Mouse (Mus musculus) G1E (cell line): ENCODE results near the gene Slc7a10. TPM values are rescaled to one million over a fixed set of nuclear protein-coding genes. Genes with fewer than 3 reads are reported as not detected.

ENCODE experiments used
- ATAC-seq: 2 replicates; pipeline ENCODE4 v1.8.0; 2016; ENCODE audit warnings: mild to moderate bottlenecking; ENCODE audit not compliant: insufficient number of reproducible peaks, poor library complexity, low FRiP score, severe bottlenecking; ENCODE audit errors: extremely low read depth
- DNase-seq: peaks from one replicate; pipeline ENCODE4 v3.0.0; 2012; ENCODE audit warnings: low spot score
- H3K27me3 ChIP-seq: 2 replicates; pipeline ENCODE4 v1.6.1; 2012; ENCODE audit warnings: mild to moderate bottlenecking, low read length, inconsistent platforms; ENCODE audit not compliant: insufficient read depth
- H3K36me3 ChIP-seq: replicated peaks from 2 replicates; pipeline ENCODE3; 2012; ENCODE audit warnings: mild to moderate bottlenecking, inconsistent platforms
- H3K4me1 ChIP-seq: 2 replicates; pipeline ENCODE4 v1.6.1; 2012; ENCODE audit warnings: low read depth, low read length, inconsistent platforms, mixed read lengths; ENCODE audit not compliant: insufficient read depth
- H3K4me3 ChIP-seq: 2 replicates; pipeline ENCODE4 v1.5.1; 2012; ENCODE audit warnings: low read depth, mild to moderate bottlenecking, inconsistent platforms, low read length, moderate library complexity, mixed read lengths
- H3K9me3 ChIP-seq: replicated peaks from 2 replicates; pipeline ENCODE4 v1.6.1; 2012; ENCODE audit warnings: inconsistent platforms
- CTCF ChIP-seq: IDR thresholded peaks from 2 replicates; pipeline ENCODE4 v1.5.1; 2012; ENCODE audit warnings: low read depth, low read length, inconsistent platforms, mixed read lengths
- GATA1 ChIP-seq: IDR thresholded peaks from 2 replicates; pipeline ENCODE4 v1.6.1; 2012; ENCODE audit warnings: borderline replicate concordance, low read length, inconsistent platforms, mixed read lengths
- GATA2 ChIP-seq: IDR thresholded peaks from 2 replicates; pipeline ENCODE4 v1.6.1; 2012; ENCODE audit warnings: low read depth, low read length, inconsistent platforms, borderline replicate concordance
- POLR2AphosphoS5 ChIP-seq: IDR thresholded peaks from 2 replicates; pipeline ENCODE4 v1.6.1; 2012; ENCODE audit warnings: low read depth, low read length, inconsistent platforms; ENCODE audit not compliant: insufficient replicate concordance
- TAL1 ChIP-seq: conservative IDR thresholded peaks from 2 replicates; pipeline ENCODE4 v1.6.1; 2012; ENCODE audit warnings: low read depth, low read length, inconsistent platforms, mixed read lengths
- polyA plus RNA-seq: library from polyadenylated mRNA; stranded (reverse); fragments of >175 nt; gene quantifications from 2 replicates; pipeline ENCODE4 v1.2.3, GENCODE M21; 2012
- total RNA-seq, 2 experiments: library from RNA; stranded (forward) in 1 of 2; stranded (reverse) in 1 of 2; fragments of 200-1000 nt in 1 of 2; fragments of >200 nt in 1 of 2; fragmentation: Nextera tagmentation in 1 of 2; gene quantifications; 2 replicates each; pipeline ENCODE4 v1.2.3; 2014 to 2017

The Slc7a10 gene
- total and polyA plus RNA-seq, 3 experiments = 0.22 TPM; not detected in 2

DNA sequence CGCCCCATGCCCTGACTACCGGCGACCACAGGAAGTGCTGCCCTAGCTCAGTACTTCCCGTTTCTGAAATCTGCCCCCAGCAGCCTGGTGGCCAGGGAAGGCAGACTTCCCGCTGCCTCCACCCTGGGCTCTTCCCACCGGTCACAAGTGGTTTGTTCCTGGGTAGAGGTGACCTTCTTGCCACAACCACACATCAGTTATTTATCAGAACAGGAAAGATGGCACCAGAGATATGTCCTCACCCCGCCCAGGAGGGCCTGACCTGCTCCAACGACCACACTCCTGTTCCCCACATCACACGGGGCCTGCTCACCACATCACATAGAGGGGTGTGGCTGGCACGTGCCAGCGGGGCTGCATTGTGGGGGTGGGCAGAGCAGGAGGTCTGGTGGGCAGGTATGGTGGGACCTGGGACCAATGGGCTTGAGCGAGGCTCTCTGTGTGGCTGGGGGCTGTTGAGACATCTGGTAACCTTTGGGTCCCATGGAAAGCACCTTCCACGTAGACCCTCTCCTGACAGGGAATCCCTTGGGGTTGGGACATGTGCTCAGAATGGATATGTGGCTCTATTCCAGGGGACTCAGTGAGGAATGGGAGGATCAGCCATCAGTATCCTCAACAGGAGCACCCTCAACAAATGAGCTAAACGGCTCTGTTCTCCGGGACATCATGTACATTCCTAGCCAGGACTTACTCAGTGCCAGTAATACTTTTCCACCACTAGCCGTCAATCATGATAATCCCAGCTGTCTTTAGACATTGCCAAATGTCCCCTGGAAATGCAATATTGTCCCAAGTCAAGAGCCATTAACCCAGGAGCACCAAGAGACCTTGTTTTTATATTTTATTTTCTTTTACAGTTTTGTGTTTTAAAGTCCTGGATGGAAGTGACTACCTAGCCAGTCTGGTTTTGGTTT, 29.4 kb upstream of the Slc7a10 start:
- ATAC-seq (peak; percentile 66), DNase-seq (no peak)
- H3K4me1 ChIP-seq = peaks cover 14% of the 10 kb centered on the region
- no peaks in the 10 kb centered on the region for H3K9me3 ChIP-seq
- H3K36me3 ChIP-seq = no peaks in the 10 kb centered on the region
- TF ChIP-seq CTCF = no peak
- no peak for TF ChIP-seq GATA1
- TF ChIP-seq POLR2AphosphoS5 = no peak
- no peak for TF ChIP-seq TAL1
- TF ChIP-seq GATA2 = no peak
- no peak overlapping the region for H3K4me3 ChIP-seq
- H3K27me3 ChIP-seq = peaks cover 8% of the 10 kb centered on the region; the same call in 1 of the 2 replicates

GRCm38 (mm10) chr7:35157512-35157911, 28.7 kb upstream of the Slc7a10 start:
- TF ChIP-seq POLR2AphosphoS5 (no peak), GATA2 (no peak), CTCF (no peak), GATA1 (no peak), TAL1 (no peak)
- no peaks in the 10 kb centered on the region for H3K36me3 ChIP-seq
- no peak overlapping the region for H3K4me3 ChIP-seq
- peaks cover 14% of the 10 kb centered on the region for H3K4me1 ChIP-seq
- H3K9me3 ChIP-seq = no peaks in the 10 kb centered on the region
- H3K27me3 ChIP-seq = peaks cover 8% of the 10 kb centered on the region; the same call in 1 of the 2 replicates
- no peak for DNase-seq
- no peak for ATAC-seq

- Histone ChIP-seq H3K36me3 (no peaks in the 10 kb centered on the region), H3K27me3 (peaks cover 14% of the 10 kb centered on the region; the same call in 1 of the 2 replicates)
These were observed 23.7 kb upstream of the Slc7a10 start for GRCm38 (mm10) chr7:35162443-35162842.

DNA sequence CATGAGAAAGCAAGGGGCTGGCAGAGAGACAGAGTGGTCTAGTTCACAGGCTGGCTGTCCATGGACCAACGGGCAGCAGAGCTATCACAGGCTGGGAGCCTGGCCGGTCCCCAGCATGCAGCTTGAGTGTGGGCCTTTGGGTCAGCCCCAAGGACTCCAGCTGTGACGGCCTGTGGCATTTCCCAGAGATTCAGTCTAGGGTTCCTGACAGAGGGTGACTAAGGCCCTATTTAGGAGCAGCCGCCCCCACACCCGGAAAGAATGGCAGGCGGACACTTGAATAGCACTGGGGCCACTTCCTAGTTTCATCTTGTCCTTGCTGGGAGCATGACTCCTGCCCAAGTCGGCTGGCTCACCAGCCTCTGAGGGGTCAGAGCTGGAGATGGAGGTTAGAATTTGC, 22.6 kb upstream of the Slc7a10 start:
- DNase-seq (no peak), ATAC-seq (no peak)
- Histone ChIP-seq H3K4me1 (no peaks in the 10 kb centered on the region), H3K4me3 (no peak overlapping the region), H3K36me3 (no peaks in the 10 kb centered on the region), H3K9me3 (no peaks in the 10 kb centered on the region), H3K27me3 (peaks cover 12% of the 10 kb centered on the region; the same call in 1 of the 2 replicates)
- no peak for TF ChIP-seq CTCF
- no peak for TF ChIP-seq TAL1
- no peak for TF ChIP-seq GATA1
- no peak for TF ChIP-seq POLR2AphosphoS5
- TF ChIP-seq GATA2 = no peak

More at GRCm38 (mm10) chr7:35162443-35162842, 23.7 kb upstream of the Slc7a10 start:
- Histone ChIP-seq H3K9me3 (no peaks in the 10 kb centered on the region), H3K4me3 (no peak overlapping the region), H3K4me1 (peaks cover 3% of the 10 kb centered on the region; the same call in 1 of the 2 replicates)
- TF ChIP-seq GATA1 (no peak), GATA2 (no peak), POLR2AphosphoS5 (no peak), TAL1 (no peak), CTCF (no peak)
- ATAC-seq (no peak), DNase-seq (no peak)

GRCm38 (mm10) chr7:35164131-35164530, 22.1 kb upstream of the Slc7a10 start:
- ATAC-seq (no peak), DNase-seq (no peak)
- no peaks in the 10 kb centered on the region for H3K9me3 ChIP-seq
- no peaks in the 10 kb centered on the region for H3K4me1 ChIP-seq
- H3K36me3 ChIP-seq = no peaks in the 10 kb centered on the region
- peaks cover 13% of the 10 kb centered on the region; the same call in 1 of the 2 replicates for H3K27me3 ChIP-seq
- no peak overlapping the region for H3K4me3 ChIP-seq
- TF ChIP-seq CTCF = no peak
- no peak for TF ChIP-seq GATA2
- no peak for TF ChIP-seq POLR2AphosphoS5

- ATAC-seq = no peak
- no peak for TF ChIP-seq CTCF
- TF ChIP-seq GATA1 = no peak
- TF ChIP-seq POLR2AphosphoS5 = no peak
- TF ChIP-seq GATA2 = no peak
- TF ChIP-seq TAL1 = no peak
- H3K27me3 ChIP-seq = peaks cover 17% of the 10 kb centered on the region; the same call in 1 of the 2 replicates
These were observed 19.2 kb upstream of the Slc7a10 start for GRCm38 (mm10) chr7:35166988-35167387.

More at GRCm38 (mm10) chr7:35166988-35167387, 19.2 kb upstream of the Slc7a10 start:
- no peak for DNase-seq
- no peaks in the 10 kb centered on the region for H3K9me3 ChIP-seq
- no peaks in the 10 kb centered on the region for H3K36me3 ChIP-seq
- H3K4me3 ChIP-seq = no peak overlapping the region
- peaks cover 4% of the 10 kb centered on the region; the same call in 1 of the 2 replicates for H3K4me1 ChIP-seq
